Mouse (Mus musculus) forebrain, embryonic 10.5 days (tissue): ENCODE results near the gene Olfr1484. TPM values are rescaled to one million over a fixed set of nuclear protein-coding genes. Genes with fewer than 3 reads are reported as not detected.
"Not testable (repeated sequence)": the region's sequence is repeated elsewhere in the genome, so short reads cannot be mapped to it uniquely, and the experiment has no call there.

Source experiments
- DNase-seq: peaks from one replicate; pipeline ENCODE4 v3.0.0-alpha.2; 2017; ENCODE audit warnings: low spot score; ENCODE audit errors: extremely low spot score
- H3K27ac ChIP-seq: fragments of 300-500 bp; sonication (generic); 2 replicates; pipeline ENCODE4 v1.5.1; 2016; ENCODE audit warnings: mild to moderate bottlenecking
- H3K27me3 ChIP-seq: fragments of 300-500 bp; sonication (generic); 2 replicates; pipeline ENCODE4 v1.6.1; 2016; ENCODE audit warnings: mild to moderate bottlenecking; ENCODE audit not compliant: poor library complexity, severe bottlenecking
- H3K36me3 ChIP-seq: fragments of 300-500 bp; sonication (generic); replicated peaks from 2 replicates; pipeline ENCODE4 v1.6.1; 2016; ENCODE audit warnings: mild to moderate bottlenecking, moderate library complexity
- H3K4me1 ChIP-seq: fragments of 300-500 bp; sonication (generic); 2 replicates; pipeline ENCODE4 v1.6.1; 2016
- H3K4me3 ChIP-seq: fragments of 300-500 bp; sonication (generic); 2 replicates; pipeline ENCODE4 v1.5.1; 2016; ENCODE audit warnings: mild to moderate bottlenecking, moderate library complexity
- H3K9me3 ChIP-seq: fragments of 300-500 bp; sonication (generic); 2 replicates; pipeline ENCODE4 v1.6.1; 2016; ENCODE audit warnings: mild to moderate bottlenecking, moderate library complexity
- WGBS: fragments of 180-500 bp; shearing (Covaris S2); methylation state at CpG from one replicate; pipeline ENCODE4 v1.1.7; 2016; 5-methylcytosine and 5-hydroxymethylcytosine counted together
- microRNA-seq: library from miRNA; unstranded; fragments of <30 nt; microRNA quantifications from one replicate; pipeline ENCODE4, GENCODE M21; 2017
- polyA plus RNA-seq: library from polyadenylated mRNA; unstranded; fragments of >200 nt; fragmentation: Nextera tagmentation; extraction: Ambion mirVana; gene quantifications from 2 replicates; pipeline ENCODE4 v1.2.1, GENCODE M21; 2016

The Olfr1484 gene
- polyA plus RNA-seq = not detected in 2 replicates

DNA sequence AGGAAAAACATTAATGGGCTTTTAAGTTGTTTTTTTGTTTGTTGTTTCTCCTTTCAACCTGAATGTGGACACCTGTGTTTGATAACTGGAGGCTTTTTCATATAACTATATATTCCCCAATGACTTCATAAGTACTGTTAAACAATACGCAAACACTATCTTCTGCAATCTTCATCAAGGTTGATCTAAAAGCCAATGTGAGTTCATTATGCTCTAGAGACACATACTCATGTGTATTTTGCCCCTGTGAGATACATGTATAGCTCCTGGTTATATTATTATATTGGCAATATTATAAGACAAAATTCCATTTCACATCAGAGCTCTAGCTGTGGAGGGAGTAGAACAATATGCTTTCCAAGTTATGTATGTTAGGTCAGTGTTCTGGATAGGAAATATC is at the start of gene Olfr1484:
Gene Olfr1484 (plus strand): TSS at position 301 of the 400 bp plus-strand sequence.
- 89% methylated on average over 1 of the region's 1 CpGs for WGBS

DNA sequence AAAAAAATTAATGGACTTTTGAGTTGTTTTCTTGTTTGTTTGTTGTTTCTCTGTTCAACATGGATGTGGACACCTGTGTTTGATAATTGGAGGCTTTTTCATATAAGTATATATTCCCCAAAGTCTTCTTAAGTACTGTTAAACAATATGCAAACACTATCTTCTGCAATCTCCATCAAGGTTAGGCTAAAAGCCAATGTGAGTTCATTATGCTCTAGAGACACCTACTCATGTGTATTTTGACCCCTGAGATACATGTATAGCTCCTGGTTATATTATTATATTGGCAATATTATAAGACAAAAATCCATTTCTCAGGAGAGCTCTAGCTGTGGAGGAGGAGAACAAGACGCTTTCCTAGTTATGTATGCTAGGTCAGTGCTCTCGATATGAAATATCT is 33.8 kb downstream of the Olfr1484 start, which contains the start of gene Olfr1487:
Gene Olfr1487 (plus strand): TSS at position 301 of the 400 bp plus-strand sequence.
- not testable (repeated sequence) for H3K27me3 ChIP-seq, H3K4me3 ChIP-seq, H3K36me3 ChIP-seq, H3K27ac ChIP-seq, DNase-seq, H3K4me1 ChIP-seq
- peaks cover 24% of the 10 kb centered on the region for H3K9me3 ChIP-seq
- WGBS = 94% methylated on average over 2 of the region's 2 CpGs

More for the DNA sequence above, at the start of gene Olfr1484:
- DNase-seq = no peak
- Histone ChIP-seq H3K27ac (no peak within 1 kb of the TSS), H3K36me3 (no peaks in the 10 kb centered on the region), H3K9me3 (peaks cover 29% of the 10 kb centered on the region), H3K4me1 (no peaks in the 10 kb centered on the region), H3K4me3 (no peak within 1 kb of the TSS), H3K27me3 (no peaks in the 10 kb centered on the region)

DNA sequence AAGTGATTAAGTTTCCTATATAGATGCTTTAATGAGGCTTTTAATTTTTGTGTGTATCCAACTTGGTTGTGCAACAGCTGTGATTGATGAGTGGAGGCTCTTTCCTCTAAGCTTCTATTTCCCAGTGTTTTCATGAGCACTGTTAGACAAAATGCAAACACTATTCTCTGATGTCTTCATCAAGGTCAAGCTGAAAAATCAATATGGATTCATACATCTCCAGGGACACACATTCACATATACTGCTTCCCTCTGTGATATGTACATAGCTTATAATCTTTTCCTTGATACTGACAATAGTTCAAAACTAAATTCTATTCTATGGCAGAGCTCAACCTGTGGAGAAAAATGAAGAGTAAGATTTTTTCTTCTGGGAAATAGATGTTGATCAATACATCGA is 48.0 kb downstream of the Olfr1484 start, which contains the start of gene Olfr1489:
Gene Olfr1489 (plus strand): TSS at position 301 of the 400 bp plus-strand sequence.
- Histone ChIP-seq H3K4me3 (no peak within 1 kb of the TSS), H3K27me3 (no peaks in the 10 kb centered on the region), H3K4me1 (no peaks in the 10 kb centered on the region), H3K36me3 (no peaks in the 10 kb centered on the region), H3K27ac (no peak within 1 kb of the TSS), H3K9me3 (peaks cover 31% of the 10 kb centered on the region)
- 83% methylated on average over 1 of the region's 1 CpGs for WGBS
- no peak for DNase-seq

Small RNAs within 50 kb of the gene (microRNA-seq; reads per million reads assigned to microRNA genes)
- gene Gm22323 (not detected), gene Gm23931 (not detected)

Other genes starting within 250 kb of the Olfr1484 start
- gene Olfr1466, start 244.6 kb upstream of the Olfr1484 start, polyA plus RNA-seq = not detected in 2 replicates
- not detected in 2 replicates for gene Olfr1467, start 221.3 kb upstream of the Olfr1484 start, polyA plus RNA-seq
- gene Olfr1469, start 175.7 kb upstream of the Olfr1484 start, polyA plus RNA-seq = not detected in 2 replicates
- not detected in 2 replicates for gene Olfr1471, start 140.1 kb upstream of the Olfr1484 start, polyA plus RNA-seq
- gene Olfr1472, start 127.4 kb upstream of the Olfr1484 start, polyA plus RNA-seq = not detected in 2 replicates
- gene Olfr1474, start 113.9 kb upstream of the Olfr1484 start, polyA plus RNA-seq = not detected in 2 replicates
- gene Olfr1475, start 103.3 kb upstream of the Olfr1484 start, polyA plus RNA-seq = not detected in 2 replicates
- not detected in 2 replicates for gene Olfr1477, start 83.0 kb upstream of the Olfr1484 start, polyA plus RNA-seq
- gene Olfr1480, start 55.6 kb upstream of the Olfr1484 start, polyA plus RNA-seq = not detected in 2 replicates
- gene Olfr1487, start 33.9 kb downstream of the Olfr1484 start, polyA plus RNA-seq = not detected in 2 replicates
- gene Olfr1489, start 48.1 kb downstream of the Olfr1484 start, polyA plus RNA-seq = not detected in 2 replicates
- gene Olfr1490, start 67.6 kb downstream of the Olfr1484 start, polyA plus RNA-seq = not detected in 2 replicates
- not detected in 2 replicates for gene Olfr1491, start 113.8 kb downstream of the Olfr1484 start, polyA plus RNA-seq
- not detected in 2 replicates for gene Olfr1493-ps1, start 139.8 kb downstream of the Olfr1484 start, polyA plus RNA-seq
- gene Olfr1494, start 156.2 kb downstream of the Olfr1484 start, polyA plus RNA-seq = not detected in 2 replicates
- not detected in 2 replicates for gene Olfr1495, start 181.1 kb downstream of the Olfr1484 start, polyA plus RNA-seq
- not detected in 2 replicates for gene Olfr1496, start 194.4 kb downstream of the Olfr1484 start, polyA plus RNA-seq
- not detected in 2 replicates for gene Olfr1497, start 214.7 kb downstream of the Olfr1484 start, polyA plus RNA-seq
- gene Olfr1499, start 235.9 kb downstream of the Olfr1484 start, polyA plus RNA-seq = not detected in 2 replicates
- gene Olfr1500, start 247.0 kb downstream of the Olfr1484 start, polyA plus RNA-seq = not detected in 2 replicates